Mouse (Mus musculus) thymus, postnatal 14 days (tissue): ENCODE results near the gene Cryl1.

Source experiments
- DNase-seq: peaks from one replicate; pipeline ENCODE4 v3.0.0; 2021

Cryl1 gene

GRCm38 (mm10) chr14:57316662-57317600, 81.4 kb downstream of the Cryl1 start:
- no peak for DNase-seq

DNA sequence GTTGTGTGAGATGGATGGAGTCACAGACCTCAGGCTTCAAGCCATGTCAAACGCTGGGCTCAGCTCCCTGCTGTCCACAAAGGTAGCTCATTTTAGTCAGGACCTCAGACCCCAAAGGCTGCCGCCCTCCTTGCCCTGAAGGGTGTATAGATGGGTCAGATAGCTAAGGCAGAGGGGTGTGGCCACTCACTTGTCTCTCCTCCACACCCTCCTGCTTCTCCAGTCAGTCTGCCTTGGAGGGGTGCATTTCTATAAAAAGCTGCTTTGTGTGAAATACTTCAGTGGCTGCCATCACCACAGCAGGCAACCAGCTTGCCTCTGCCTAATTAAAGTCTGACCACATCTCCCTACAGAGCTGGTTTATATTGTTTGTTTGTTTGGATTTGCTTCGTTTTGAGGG, 82.4 kb downstream of the Cryl1 start:
- DNase-seq = no peak

GRCm38 (mm10) chr14:57315551-57315950, 82.8 kb downstream of the Cryl1 start:
- DNase-seq = no peak

DNA sequence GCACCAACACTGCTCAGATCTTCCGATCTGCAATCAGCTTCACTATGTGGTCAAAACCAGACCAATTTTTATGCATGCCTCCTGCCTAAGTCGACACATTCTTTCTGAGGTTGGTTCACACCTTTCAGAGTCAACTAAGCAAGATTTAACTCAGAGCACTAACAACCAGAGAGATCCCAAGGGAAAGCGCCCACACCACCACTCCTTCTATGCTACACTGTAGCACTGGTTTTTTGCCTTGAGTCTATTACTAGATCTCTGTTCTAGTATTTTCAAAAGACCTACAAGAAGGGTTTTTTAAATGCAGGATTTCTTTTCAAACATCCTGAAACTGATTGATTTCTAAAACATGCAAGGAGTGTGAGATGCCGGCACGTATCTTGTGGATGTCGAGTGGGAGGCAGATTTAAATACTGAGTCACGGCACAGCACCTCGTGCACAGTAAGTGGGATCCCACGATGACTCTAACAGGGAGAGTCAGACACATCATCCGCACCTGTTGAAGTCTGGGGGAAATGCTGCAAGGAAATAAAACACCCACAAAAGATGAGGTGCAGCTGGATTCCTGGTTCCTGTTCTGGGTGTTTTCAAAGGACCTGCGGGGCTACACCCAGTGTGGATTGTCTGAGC, 96.6 kb downstream of the Cryl1 start:
- DNase-seq = no peak

DNA sequence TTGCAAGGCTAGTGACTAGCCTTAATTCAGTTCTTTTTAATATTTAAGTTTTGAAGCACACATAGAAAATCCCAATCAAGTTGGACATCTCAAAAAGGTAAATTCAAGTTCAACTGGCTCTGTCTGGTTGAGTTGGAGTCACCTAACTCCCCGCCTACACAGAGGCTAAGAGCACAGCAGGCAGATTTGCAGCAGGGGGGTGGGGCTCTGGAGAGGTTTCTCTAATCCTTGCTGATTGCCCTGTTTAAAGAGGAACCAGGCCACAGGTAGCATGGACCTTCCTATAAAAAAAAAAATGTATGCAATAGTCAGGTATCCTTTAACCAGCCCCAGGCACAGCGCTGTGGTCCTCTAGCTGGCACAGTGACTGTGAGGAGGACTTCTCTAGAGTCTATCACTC, 97.8 kb downstream of the Cryl1 start:
- DNase-seq = no peak

DNA sequence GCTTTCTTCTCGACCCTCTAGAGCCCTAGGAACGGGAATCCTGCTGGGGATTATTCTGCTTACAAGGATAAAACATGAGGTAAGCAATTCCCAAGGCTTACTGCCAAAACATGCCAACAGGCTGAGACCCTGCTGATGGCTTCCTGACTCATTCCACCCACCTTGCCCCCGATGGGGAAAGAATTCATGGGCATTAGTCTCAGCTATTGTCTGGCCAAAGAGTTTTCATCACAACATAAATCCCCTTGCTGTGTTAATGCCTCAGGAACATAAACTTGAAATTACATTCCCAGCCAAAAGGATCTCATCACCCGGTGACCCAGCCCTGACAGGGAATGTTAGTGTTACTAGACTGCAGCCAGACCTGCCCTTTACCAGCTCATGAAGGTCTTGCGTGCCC, 100.7 kb downstream of the Cryl1 start:
- DNase-seq = no peak

DNA sequence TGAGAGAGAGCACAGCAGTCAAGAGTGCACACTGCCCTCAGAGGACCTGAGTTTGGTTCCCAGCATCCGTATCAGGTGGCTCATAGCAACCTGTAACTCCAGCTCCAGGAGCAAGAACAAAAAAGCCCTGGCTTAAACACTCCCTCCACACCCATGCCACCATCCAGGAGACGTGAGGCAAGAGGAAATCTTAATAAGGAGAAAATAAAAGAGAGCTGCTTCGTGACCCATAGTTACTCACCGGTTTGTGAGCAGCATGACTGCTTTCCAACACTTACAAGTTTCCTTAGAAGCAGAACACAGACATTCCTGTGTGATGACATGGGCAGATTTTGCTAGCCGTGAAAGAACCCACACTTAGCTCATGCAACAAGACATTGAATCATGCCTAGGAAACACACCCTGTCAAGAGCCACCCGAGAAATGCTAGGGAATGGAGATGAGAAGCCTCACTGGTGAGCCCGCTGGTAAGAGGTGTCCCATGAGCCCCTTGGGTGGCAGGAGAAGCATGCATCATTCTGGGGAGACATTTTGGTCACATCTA, 106.9 kb downstream of the Cryl1 start:
- DNase-seq = no peak

GRCm38 (mm10) chr14:57289105-57289504, 109.2 kb downstream of the Cryl1 start:
- no peak for DNase-seq

GRCm38 (mm10) chr14:57283816-57284215, 114.5 kb downstream of the Cryl1 start:
- DNase-seq = no peak

DNA sequence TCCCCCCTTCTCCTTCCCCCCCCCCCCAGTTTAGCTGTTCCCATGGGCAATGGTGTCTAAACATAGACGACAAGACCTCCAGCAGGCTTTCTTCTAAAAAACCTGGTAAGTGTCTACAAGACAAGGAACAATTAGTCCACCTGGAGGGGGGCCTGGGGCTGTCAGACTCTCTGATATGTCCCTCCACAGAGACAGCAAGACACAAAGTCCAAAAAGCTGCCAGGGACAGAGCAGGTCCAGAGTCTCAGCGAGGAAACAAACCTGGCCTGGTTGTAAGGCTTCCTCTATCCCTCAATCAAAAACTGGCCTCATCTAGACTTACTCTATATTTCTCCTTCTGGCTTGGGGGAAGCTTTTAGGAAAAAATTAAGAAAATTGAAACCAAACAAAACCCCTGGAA, 115.7 kb downstream of the Cryl1 start:
- DNase-seq = no peak

DNA sequence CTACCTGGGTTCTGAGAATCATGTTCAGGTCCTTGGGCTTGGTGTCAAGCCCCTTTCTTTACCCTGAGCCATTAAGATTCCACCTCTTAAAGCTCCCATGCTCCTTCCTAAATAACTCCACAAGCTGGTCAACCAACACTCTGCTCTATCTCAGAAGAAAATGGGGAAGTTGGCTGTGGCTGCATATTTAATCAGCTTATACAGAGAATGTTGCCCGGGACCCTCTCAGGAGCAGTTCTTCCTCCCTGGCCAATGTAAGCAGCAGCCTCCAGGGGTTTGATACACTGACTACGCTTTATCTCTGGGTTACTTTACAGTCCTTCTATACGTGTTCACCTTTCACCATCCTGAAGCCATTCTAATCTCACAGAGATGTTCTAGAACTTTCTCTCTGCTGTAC, 117.5 kb downstream of the Cryl1 start:
- no peak for DNase-seq

DNA sequence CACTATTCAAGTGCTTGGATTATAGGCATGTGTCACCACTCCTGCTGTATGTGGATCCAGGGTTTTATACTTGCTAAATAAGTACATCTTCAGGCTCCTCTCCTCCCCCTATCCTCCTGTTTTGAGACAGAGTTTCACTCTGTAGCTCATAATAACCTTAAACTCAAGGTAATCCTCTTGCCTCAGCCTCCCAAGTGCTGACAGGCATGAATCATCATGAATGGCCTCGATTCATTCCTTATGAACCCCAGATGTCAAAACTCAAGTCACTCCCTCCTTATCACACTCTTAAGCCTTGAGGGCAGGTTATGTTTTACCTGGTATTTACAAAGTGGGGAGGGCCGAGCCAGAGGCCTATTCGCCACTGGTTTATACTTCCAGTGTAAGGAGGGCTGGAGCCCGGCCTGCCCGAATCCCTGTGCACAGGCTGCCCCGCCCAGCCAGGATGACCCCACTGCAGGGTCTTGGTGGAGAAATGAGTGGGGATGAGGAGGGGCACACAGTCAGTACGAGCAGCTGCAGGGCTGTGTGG, 121.8 kb downstream of the Cryl1 start:
- no peak for DNase-seq

DNA sequence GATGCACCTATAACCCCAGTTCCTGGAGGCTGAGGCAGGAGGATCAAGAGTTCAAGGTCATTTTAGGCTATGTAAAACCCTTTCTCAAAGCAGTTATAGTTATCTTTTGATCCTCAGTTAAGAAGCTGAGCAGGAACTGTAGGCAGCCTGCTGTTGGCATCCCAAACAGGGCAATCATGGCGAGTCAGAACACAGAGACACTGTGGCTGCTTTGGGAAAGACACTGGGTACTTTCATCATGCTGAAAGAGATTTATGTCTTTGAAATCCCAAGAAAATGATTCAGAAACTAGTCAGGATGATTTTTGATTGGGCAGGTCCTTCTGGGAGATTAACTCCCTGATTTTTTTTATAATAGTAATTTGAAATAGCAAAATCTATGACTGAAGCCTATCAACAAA, 126.0 kb downstream of the Cryl1 start:
- no peak for DNase-seq

DNA sequence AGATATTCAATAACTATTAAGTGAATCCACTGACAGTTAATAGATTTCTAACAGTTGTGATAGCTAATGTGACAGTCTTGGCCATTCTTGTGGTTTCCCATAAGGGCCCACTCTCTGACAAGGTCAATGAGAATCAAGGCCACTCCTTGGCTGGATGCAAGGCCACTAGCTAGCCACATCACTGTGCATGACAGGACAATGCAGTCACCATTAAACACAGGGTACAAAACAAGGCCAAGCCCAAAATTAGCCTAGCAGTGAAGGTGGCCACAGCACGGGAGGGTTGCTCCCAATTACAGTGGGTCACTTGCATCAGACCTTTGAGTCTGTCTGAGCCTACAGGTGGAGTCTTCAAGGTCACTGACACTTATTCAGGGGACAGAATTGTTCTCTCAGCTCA, 126.5 kb downstream of the Cryl1 start:
- no peak for DNase-seq

GRCm38 (mm10) chr14:57268900-57269299, 129.4 kb downstream of the Cryl1 start:
- no peak for DNase-seq

DNA sequence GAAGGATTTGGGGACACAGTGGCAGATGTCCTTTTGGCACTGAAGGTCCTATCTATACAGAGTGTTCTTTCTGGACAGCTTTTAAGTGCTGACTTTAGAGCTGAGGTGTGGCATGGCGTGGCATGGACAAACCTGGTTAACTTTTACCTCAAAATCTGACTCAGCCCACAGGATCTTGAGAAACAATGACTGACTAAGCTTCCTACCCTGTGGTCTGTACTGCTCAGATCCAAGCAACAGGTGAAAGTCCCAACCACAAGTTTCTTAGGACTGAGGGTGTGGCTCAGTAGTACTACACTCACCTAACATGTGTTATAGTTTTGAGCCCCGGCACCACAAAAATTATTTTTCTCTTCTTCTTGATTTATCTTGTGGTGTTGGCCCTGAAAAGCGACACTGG, 130.0 kb downstream of the Cryl1 start:
- no peak for DNase-seq

GRCm38 (mm10) chr14:57263943-57264342, 134.4 kb downstream of the Cryl1 start:
- DNase-seq = peak; percentile 9

DNA sequence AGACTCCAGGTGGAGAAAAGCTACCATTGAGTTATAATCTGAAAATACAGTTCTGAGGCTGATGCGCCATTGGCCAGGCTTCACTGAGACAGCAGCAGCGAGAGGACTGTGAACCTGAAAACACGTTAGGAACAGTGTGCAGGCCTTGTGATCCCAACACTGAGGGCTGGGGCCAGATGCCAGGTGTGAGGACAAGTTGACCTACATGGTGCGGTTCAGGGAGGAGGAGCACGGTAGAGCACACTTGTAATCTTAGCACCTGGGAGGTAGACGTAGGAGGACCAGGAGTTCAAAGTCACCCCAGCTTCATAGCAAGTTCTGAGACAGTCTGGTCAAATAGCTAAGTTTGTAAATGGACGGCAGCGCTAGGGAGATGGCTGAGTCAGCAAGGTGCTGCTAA, 139.0 kb downstream of the Cryl1 start:
- peak; percentile 51 for DNase-seq

DNA sequence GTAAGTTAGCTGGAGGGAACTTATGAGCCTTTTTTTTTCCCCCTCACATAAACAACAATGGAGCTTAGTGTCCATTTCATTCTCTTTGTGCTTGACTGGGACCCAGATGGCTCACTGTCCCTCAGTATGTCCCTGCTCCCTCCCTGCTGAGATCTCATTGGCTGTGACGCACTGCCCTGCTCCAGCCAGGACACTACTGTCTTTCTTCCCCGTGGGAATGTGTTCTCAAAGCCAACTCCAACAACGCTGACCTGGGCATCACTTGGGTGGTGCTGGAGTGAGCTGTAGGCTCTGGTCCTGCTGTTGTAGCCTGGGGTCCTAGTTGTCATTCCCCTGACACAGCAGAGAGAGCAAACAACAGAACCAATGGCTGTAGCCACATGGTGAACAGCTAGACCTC, 149.7 kb downstream of the Cryl1 start:
- DNase-seq = no peak

DNA sequence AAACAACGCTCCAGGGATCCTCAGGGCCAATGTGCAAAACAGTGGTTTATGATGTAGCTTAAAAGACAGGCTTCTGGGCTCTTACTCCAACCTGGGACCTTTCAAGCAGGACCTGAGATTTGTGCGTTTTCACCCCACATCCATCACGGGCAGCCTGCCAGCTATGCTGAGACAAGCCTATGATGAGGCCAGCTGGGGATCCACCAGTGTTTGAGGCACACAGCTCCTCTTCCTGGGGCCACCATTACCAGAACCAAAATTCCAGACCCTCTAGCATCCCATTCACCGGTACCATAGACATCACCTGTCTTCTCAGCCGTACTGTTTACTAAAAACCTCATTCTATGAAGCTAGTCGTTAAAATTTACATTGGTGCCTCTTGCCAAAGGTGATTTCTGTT, 151.8 kb downstream of the Cryl1 start:
- no peak for DNase-seq

GRCm38 (mm10) chr14:57242978-57243377, 155.4 kb downstream of the Cryl1 start:
- DNase-seq = no peak

GRCm38 (mm10) chr14:57235276-57235675, 163.1 kb downstream of the Cryl1 start:
- DNase-seq = no peak

GRCm38 (mm10) chr14:57234711-57235110, 163.6 kb downstream of the Cryl1 start:
- DNase-seq = peak; percentile 14
